Mouse (Mus musculus) left cerebral cortex, postnatal 14 days (tissue): ENCODE data around the gene Pax3. TPM values are rescaled to one million over a fixed set of nuclear protein-coding genes. Genes with fewer than 3 reads are reported as not detected.

Experiments
- DNase-seq, 2 experiments: peaks; one replicate each; pipeline ENCODE4 v3.0.0; 2021 to 2022; ENCODE audit warnings: low spot score in 2 of 2, mixed read lengths in 1 of 2
- intact Hi-C: fragments of 180-260 bp; cut with DNase I; formaldehyde crosslinking; loops from one replicate; pipeline ENCODE4 v1.15.1; 2025
- total RNA-seq, 2 experiments: library from RNA; stranded (reverse); gene quantifications; 2 replicates each; pipeline ENCODE4 v1.2.3; 2021

Gene Pax3
- total RNA-seq, 2 experiments from 2014 or later: 0.13 TPM; not detected in 1

GRCm38 (mm10) chr1:78139287-78139686, 57.6 kb downstream of the Pax3 start:
- DNase-seq: no peak
- intact Hi-C loops: loop anchor here (5.0 kb wide), 1 partner anchor 48 kb away; no protein-coding TSS in a partner anchor

- no peak for DNase-seq
- intact Hi-C loops: no loop called here
Observed at GRCm38 (mm10) chr1:78129267-78129666, 67.7 kb downstream of the Pax3 start.

- intact Hi-C loops: no loop called here
- no peak for DNase-seq
Observed at GRCm38 (mm10) chr1:78119899-78120560, 76.9 kb downstream of the Pax3 start.

DNA sequence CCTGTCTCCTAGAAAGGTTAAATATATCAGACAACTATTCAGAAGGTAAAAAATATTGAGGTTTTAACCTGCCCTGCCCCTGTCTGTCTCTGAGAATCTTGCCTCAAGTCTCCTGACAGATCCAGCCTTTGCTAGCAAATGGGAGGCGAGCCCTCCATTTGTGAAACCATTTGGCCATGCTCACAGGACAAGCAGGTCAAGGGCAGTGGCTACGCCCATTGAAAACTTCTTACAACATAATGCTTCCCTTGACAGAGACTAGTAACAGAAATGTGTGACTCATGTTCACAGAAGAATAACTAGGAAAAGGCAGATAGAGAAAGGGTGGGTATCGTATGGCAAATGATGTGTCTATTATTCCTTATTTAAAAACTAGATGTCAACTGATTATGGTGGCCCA, 80.9 kb downstream of the Pax3 start:
- no peak for DNase-seq
- intact Hi-C loops: no loop called here

GRCm38 (mm10) chr1:78110311-78110710, 86.6 kb downstream of the Pax3 start:
- DNase-seq: no peak
- intact Hi-C loops: no loop called here

DNA sequence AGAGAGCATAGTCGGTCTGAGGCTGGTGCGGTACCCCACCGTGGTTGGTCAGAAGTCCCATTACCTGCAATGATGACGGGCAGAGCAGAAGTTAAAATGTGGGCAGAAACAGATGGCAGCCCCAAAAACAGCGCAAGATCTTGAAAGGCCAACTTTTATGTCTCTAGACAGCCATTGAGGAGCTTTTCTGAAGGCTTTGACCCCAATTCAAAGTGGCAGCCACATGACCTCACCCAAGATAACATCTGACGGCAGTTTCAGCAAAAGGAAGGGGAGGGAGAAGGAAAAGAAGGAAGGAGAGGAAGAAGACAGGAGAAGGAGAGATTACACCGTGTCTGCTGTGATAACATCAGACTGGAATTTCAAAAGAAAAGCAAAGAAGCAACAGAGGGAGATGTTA, 93.4 kb downstream of the Pax3 start:
- intact Hi-C loops: no loop called here

GRCm38 (mm10) chr1:78093619-78094018, 103.3 kb downstream of the Pax3 start:
- intact Hi-C loops: no loop called here

More for the DNA sequence above, 93.4 kb downstream of the Pax3 start:
- no peak for DNase-seq

DNA sequence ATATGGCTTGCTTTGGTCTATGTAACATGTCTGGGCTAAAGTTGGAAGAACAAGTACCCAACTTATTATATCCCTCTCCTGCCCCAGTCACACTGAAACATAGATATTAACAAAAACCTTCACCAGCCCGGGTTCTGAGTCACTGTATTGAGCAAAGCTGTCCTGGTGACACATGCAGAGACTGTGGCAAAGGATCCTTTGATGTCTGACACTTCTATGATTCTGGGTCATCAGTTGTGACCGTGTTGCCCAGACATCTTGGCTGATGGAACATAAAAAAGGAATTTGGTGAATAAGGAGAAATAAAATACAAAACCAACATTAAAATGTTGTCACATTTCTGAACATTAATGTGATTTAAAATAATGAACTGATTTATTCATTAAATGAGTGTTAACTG, 108.3 kb downstream of the Pax3 start:
- intact Hi-C loops: no loop called here
- no peak for DNase-seq

More at GRCm38 (mm10) chr1:78093619-78094018, 103.3 kb downstream of the Pax3 start:
- DNase-seq: no peak

DNA sequence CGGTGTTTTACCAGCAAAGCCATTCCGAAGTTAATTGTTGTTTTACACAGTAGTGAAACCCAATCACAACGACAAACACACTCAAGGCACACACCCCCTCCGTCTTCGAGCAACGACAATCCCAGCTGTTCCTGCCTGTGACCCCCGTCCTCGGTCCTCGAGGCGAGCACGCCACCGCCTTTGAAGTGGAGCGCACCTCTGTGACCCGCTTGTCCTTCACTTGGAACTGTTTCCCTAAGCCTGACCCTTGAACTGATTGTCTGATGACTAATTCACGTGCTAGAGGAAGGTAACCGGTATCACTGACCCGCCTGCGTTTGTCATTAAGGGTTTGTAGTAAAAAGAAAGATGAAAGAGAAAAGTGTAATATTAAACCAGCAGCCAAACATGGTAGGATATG, 115.2 kb downstream of the Pax3 start:
- intact Hi-C loops: no loop called here
- no peak for DNase-seq

DNA sequence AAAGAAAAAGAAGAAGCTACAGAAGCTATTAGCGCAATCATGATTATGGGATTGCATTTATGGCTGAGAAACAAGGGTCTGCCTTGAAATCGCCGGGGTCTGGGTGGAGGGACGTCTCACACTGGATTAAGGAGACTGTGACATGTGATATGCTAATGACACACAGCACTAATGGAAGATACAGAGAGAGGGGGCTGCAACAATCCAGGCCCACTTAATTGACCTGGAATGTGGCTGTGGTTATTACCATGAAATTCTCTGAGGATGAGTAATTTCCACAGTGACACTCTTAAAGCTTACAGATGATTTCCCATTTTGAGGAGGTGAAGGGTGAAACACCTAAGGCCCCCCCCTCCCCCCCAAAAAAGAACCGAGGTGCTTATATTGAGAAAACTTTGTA, 136.1 kb downstream of the Pax3 start:
- no peak for DNase-seq
- intact Hi-C loops: no loop called here

GRCm38 (mm10) chr1:78057939-78058338, 139.0 kb downstream of the Pax3 start:
- DNase-seq: no peak
- intact Hi-C loops: no loop called here

DNA sequence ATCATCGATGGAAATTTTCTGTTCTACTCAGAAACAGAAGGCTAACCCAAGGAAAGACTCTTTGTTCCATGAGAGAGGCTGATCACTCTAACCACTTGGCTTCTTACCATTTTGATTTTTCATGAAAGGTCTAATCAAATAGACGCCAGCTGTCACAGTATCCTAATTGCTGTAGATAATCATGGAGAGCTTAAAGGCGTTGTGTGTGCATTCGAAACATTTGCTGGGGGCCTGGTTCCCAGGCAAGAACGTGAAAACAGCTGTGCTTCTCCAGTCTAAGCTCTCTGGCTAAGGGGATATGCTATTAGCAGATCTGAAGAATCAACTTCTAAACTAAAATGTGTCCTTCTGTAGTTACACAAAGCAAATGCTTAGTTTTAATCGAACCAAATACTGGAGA, 143.3 kb downstream of the Pax3 start:
- intact Hi-C loops: no loop called here
- no peak for DNase-seq

Other genes with a start within 250 kb of the Pax3 start
- gene Sgpp2, start 113.2 kb upstream of the Pax3 start, total RNA-seq: 1 to 10 TPM; 3.5 to 4.5 TPM